Mouse (Mus musculus): ENCODE results near the gene Hoxd12.

The Hoxd12 gene

DNA sequence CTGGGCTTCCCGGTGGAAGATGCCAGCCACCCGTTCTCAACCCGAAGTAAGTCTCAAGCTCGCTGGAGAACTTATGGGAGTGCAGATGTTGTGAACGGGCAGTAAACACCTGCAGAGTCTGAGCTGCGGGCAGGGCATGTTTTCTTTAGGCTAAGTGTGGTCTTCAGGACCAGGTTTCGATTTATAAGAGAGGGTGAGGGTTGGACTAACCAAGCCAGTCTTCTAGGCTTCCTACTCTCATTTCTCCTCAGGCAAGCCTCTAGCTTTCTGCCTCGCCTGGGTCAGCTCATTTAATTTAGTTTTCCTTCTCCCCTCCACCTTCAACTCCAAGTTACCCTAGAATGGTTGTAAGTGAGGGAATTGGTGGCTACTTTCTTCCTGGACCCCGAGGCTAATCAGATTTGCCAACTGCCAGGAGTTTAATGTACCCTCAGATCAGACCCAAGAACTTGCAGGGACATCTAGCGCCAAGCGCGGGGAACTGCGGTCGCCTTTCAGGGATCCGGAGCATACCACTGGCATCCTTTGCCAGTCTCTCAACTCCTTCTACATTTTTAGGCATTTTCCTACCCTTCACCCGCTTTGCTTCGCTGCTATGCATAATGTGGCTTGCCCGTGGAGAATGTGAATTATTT lies 11.4 kb upstream of the Hoxd12 start:
- no peak for DNase-seq (ENCODE audit: low read depth in 1 of 2, low spot score in 2 of 2)

DNA sequence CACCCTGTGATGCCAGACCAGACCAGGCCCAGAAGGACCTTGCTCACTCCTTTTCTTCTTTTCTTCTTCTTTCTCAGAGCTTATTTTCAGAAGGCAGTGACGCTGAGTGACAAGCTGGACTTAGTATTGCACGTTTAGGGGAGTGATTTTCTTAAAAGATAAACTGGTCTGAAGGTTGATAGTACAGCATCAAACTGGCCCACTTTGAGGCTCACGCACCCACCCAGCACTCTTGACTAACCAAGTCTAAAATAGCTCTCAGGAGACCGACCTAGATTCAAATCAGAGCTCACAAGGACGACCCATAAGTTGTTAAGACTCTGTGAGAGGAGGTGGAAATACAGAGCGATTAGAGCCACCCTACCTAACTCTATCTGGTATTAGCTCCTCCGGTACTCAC lies 8.4 kb upstream of the Hoxd12 start:
- DNase-seq (ENCODE audit: low read depth in 1 of 2, low spot score in 2 of 2), result no peak

DNA sequence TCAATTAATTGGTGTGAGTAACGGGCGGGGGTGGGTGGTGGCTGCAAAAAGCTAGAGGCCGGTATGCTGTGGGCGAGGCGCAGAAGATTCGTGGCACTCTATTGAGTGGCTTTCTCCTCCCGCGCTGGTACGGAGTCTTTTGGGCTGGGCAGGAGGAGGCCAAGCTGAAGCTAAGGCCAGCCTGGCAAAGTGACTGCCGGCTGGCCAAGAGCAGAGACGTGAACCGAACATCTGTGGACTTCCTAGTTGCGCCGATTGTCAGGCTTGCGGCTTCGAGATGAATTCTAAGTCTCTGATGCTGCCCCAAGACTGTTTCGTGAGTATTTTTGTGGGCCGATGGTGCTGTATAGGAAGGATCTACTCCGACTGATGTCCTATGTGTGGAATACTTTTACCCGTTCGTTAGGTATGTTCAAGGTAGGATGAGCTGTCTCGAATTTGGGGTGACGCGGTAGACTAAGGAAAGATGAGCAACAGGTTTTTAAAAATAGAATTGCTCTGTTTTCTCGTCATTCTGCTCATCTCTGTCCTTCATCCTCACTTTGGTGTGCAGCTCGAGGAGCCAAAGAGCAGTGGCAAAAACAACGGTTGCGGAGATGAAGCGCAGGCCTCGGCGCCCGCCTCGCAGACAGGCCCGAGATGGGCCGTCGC lies 7.5 kb upstream of the Hoxd12 start:
- DNase-seq (ENCODE audit: low read depth in 1 of 2, low spot score in 2 of 2), result no peak

DNA sequence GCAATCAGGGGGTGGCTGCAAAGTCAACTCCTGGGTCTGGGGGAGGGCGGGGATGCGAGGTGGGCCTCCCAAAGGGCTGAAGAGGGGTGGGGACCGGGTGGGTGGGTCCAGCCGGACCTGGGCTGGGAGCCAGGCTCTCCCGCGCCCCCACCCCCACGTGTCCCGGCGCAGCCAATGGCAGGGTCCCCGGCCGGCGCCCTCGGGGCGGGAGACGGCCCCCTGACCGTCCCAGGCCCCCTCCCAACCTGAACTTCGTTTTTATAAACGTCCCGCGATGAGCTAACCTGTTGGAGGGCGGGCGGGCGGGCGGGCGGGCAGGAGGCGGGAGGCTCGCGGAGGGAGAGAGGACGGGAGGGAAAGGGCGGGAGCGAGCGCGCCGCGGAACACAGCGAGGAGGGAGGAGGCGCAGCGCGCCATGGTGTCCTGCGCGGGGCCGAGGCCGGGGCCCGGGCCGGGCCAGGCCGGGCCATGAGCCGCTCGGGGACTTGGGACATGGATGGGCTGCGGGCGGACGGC lies 6.9 kb upstream of the Hoxd12 start, which contains the start of gene Hoxd13:
Gene Hoxd13 (plus strand): TSS at position 469 of the 516 bp plus-strand sequence.
- no peak for DNase-seq (ENCODE audit: low read depth in 1 of 2, low spot score in 2 of 2)

DNA sequence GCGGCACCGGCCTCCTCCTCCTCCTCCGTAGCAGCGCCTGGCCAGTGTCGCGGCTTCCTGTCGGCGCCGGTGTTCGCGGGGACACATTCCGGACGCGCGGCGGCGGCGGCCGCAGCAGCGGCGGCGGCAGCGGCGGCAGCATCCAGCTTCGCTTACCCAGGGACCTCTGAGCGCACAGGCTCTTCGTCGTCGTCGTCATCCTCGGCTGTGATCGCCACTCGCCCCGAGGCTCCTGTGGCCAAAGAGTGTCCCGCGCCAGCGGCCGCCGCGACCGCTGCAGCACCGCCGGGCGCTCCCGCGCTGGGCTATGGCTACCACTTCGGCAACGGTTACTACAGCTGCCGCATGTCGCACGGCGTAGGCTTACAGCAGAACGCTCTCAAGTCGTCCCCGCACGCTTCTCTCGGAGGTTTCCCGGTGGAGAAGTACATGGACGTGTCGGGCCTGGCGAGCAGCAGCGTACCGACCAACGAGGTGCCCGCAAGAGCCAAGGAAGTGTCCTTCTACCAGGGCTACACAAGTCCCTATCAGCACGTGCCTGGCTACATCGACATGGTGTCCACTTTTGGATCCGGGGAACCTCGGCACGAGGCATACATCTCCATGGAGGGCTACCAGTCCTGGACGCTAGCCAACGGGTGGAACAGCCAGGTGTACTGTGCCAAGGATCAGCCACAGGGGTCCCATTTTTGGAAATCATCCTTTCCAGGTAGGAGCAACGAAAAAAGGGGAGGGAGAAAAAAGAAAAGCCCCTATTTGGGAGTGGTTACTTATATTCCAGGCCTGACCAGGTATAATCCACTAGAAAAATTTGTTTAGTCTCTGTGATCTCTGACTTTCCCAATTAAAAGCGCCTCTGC lies 6.2 kb upstream of the Hoxd12 start:
- DNase-seq (ENCODE audit: low read depth in 1 of 2, low spot score in 2 of 2), result no peak

DNA sequence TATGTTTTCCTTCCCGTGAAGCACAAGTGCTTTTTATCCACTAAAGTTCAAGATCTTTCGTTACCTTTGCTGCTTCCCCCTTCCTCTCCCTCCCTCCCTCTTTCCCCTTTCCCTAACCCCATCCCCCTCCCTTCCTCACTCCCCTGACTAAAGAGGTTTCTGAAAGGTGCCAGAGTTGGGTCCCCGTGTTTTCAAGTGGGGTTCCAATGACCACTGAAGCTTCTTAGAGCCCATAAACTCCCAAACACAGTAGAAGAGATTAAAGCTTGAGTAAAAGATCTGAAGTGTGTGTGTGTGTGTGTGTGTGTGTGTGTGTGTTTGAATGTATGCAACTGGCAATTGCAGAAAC lies 5.6 kb upstream of the Hoxd12 start:
- no peak for DNase-seq (ENCODE audit: low read depth in 1 of 2, low spot score in 2 of 2)

DNA sequence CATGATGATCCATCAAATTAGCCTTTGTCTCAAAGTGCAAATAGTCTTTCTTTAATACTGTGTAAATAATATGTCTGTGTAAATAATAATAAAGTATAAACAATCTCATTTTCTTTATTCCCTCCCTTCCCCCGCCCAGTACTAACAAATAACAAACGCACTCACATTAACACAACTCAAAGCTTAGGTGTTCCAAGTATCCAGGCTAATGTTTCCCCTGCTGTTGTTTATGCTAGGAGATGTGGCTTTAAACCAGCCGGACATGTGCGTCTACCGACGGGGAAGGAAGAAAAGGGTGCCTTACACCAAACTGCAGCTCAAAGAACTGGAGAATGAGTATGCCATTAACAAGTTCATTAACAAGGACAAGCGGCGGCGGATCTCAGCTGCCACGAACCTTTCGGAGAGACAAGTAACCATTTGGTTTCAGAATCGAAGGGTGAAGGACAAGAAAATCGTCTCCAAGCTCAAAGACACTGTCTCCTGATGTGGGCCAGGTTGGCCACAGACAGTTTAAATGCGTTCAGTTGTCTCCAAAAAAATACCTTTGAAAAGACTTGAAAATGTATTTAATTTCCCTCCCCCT lies 5.1 kb upstream of the Hoxd12 start:
- DNase-seq (ENCODE audit: low read depth in 1 of 2, low spot score in 2 of 2), result no peak

DNA sequence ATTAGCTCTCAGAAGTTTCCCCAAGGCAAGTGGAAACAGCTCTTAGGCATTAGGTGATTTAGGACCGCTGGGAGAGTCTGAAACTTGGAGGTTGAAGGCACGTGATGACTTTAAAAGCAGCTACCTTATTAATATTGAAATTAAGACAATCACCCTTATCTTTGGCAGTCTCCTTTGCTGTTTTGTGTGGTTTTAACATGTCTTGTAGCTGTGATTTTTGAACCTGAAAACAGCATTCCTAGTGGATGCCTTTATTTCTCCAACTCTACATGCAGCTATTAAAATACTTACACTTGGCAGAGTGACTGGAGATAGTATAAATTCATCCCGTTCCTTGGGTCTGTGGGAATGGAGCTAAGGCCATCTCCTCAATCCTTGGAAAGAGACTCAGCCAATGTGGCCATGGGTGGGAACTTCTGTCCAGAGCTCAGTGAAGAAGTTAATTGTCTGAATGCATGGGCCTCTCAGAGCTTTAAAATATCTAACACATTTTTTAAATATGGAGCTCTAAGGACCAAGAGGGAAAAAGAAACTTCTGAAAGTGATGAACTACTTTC lies 4.1 kb upstream of the Hoxd12 start:
- no peak for DNase-seq (ENCODE audit: low read depth in 1 of 2, low spot score in 2 of 2)

DNA sequence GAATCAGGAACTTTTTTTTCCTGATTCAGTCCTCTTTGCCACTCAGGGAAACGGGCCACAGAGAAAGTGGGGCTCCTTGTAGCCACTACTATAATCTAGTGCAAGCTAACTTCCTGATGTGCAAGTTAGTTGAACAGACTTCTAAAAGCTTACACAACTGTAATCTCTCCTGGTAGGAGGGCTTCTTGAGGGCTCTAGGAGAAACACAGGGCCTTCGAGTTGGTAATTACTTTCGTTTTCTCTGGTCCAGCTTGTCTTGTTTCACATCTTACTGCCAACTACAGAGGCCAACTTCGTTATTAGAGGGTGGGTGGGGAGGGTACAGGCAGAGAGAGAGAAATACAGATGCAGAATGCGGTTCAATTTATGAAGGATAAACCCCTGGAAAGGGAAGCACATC lies 3.0 kb upstream of the Hoxd12 start:
- DNase-seq (ENCODE audit: low read depth in 1 of 2, low spot score in 2 of 2), result no peak

DNA sequence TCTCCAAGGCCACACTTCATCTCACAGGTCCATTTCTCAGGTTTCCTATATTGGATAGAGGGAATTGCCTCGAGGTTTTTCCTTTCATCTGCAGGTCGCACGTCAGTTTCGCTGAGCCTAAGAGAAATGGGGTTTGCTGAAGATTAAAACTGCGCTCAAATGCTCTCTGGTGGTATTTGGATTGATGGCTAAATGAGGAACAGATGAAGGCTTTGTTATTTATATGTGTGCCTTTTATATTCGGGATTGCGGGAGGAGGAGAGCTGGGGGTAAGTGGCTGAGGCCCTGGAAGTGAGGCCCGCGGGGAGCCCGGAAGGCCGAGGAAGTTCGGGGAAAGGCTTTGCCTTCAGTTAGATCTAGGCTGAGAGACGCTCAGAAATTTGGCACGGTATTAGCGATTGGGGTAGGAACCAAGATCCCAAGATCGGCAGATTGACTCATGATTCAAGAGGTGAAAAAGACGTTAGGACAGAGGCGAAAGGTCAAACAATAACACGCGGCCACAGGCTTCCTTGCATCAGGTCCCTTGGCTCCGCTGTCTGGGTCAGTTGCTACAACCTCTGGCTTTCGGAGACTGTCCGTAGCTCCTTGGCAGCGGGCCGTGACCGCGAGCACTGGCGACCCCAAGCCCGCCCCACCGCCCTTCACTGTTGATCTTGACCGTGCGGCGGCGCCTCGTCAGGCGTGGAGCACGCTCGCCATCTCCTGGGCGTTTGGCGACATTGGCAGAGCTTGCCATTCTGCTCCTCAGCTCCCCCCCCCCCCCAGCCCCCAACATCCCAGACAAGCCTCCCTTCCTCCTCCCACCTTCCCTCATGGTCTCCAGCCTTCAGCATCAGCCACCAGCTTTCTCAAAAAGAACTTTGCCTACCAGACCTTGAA lies 2.1 kb upstream of the Hoxd12 start:
- DNase-seq (ENCODE audit: low read depth in 1 of 2, low spot score in 2 of 2), result no peak

DNA sequence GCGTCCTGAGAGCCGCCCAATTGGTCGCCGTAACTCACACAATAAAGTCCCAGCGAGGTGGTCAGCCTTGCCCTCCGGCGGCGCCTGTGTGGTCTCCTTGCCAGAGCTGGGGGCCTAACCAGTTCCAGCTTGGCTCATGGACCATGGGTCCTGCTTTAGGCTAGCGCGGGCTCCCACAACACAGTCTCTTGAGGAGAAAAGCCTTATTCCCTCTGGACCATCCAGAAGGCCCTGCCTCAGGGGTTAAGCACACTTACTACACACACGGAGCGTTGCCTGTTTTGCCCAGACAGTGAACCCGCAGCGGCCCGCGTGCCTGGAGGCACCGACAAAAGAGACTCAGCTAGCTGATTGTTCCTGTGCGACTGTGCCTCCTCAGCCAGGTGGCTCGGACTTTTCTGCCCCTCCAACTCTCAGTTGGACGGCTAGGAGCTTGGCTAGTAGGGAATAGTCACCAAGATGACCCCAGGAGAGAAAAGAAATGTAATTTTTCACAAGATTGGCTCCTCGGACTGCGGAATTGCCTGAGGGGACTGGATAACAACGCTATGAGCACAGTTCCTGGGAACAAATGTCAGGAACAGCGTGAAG lies 883 bp upstream of the Hoxd12 start:
- DNase-seq (ENCODE audit: low read depth in 1 of 2, low spot score in 2 of 2), result no peak

DNA sequence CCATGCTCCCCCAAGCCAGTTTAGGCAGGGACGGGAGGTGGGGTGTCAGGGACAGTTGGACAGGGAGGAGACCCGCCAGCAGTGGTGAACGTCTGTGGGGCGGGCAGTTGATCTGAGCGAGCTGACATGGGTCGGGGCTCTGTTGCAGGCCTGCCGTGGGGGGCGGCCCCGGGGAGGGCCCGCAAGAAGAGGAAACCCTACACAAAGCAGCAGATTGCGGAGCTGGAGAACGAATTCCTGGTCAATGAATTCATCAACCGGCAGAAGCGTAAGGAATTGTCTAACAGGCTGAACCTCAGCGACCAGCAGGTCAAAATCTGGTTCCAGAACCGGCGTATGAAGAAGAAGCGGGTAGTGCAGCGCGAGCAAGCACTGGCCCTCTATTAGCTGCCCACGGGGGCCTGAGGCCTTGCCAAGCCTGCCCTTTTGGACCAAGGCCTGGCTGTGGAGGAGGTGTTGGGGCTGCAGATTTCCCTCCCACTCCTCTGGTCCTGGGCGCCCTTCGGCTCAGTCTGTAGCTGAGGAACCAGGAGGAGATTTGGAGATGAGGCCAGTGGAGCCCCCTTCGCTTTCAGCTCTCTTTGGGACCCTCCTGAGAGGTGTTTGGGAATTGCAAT lies 961 bp downstream of the Hoxd12 start:
- DNase-seq (ENCODE audit: low read depth in 1 of 2, low spot score in 2 of 2), result no peak

DNA sequence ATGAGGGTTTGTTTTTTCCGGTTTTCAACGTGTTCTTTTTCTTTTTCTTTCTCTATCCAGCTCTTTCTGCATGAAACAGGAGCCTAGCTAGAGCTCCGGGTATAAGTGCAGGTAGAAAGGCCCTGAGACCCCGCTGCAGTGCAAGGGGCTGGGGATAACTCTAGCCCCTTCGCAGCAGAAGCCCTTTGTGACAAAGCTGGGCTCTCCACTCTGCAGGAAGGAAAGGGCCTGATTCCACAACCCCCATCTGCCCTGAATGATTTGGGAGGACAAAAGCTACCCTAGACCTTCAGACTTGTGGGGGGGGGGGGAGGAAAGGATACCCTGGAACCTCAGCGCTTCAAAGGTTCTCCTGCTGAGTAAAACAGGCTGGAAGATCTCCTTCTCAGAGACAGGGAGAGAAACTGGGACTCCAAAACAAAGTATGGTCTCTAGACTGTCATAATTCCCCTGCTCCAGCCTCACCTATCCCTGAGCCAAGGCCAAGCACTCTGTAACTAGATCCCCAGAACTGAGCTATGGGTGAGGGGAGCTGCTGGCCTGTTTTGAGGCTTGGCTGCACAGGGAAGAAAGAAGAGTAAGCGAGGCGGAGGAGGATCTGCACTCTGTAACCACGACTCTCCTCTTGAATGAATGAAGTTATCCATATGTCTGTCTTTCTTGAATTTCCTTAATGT lies 1.7 kb downstream of the Hoxd12 start:
- DNase-seq (ENCODE audit: low read depth in 1 of 2, low spot score in 2 of 2), result no peak

DNA sequence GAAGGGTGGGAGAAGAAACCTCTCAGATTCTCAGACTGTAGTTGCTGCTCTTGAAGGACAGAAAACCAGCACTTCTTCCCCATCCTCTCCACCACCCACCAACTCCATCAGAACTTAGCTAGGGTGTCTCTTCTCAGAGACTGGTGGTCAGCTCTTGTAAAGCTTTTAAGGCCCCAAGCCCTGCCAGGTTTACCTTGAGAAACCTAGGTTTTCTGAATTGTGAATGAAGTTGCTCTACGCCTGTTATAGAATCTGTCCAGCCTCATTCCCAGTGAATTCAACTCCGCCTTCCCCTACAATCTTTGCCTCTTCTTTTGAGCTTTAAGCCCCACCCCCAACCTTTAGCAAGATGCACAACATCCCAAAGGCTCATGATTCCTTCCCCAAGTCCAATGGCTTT lies 2.3 kb downstream of the Hoxd12 start:
- no peak for DNase-seq (ENCODE audit: low read depth in 1 of 2, low spot score in 2 of 2)

DNA sequence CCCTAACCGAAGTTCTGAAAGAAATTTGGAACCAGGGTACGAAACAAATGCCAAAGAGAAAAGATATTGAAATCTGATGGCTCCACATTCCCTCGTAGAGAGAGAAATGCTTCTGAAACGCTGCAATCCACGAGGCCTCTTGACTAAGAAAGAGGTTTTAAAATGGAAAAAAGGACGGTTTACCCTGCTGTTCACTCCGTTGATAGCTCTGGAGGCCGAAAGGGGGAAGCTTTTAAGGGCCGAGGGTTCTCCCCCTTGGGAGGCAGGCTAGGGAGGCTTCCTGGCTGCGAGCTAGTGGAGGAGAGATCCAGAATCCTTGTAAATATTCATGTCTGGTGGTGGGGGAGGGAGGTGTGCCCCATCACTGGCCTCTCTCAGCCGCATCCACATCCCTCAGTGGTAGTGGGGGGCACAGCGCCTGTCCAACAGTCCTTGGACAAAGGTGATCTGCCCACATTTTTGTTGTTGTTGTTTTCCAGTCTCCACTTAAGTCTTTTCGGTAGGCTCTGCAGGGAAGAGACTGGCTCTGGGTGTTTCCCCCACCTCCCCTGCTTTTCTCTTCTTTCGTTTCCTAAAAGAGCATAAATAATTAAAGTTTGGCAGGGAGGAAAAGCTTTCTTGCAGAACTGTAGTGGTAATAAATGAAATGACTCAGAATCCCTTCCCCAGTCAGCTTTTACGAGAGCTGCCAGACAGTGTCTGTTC lies 4.2 kb downstream of the Hoxd12 start, which contains the start of gene Hoxd11:
Gene Hoxd11 (plus strand): TSS at position 667 of the 705 bp plus-strand sequence.
- DNase-seq (ENCODE audit: low read depth in 1 of 2, low spot score in 2 of 2), result no peak

DNA sequence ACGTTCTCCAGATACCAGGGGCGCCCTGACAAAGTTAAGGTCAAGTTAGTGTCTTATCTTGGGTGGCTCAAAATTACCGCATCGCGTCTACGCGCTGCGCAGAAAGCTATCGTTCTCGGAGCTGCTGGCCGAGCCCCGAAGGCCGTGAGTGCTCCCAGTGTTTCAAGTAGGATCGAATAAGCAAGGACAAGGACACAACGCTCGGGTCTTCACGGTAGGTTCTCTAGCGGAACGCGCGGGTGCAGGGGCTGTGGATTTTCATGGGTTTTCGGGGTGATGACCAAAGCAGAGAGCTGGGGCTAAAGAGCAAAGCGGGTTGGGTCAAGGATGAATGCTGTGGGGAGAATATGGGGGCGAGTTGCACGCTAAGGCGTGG lies 4.8 kb downstream of the Hoxd12 start:
- DNase-seq (ENCODE audit: low read depth in 1 of 2, low spot score in 2 of 2), result no peak

DNA sequence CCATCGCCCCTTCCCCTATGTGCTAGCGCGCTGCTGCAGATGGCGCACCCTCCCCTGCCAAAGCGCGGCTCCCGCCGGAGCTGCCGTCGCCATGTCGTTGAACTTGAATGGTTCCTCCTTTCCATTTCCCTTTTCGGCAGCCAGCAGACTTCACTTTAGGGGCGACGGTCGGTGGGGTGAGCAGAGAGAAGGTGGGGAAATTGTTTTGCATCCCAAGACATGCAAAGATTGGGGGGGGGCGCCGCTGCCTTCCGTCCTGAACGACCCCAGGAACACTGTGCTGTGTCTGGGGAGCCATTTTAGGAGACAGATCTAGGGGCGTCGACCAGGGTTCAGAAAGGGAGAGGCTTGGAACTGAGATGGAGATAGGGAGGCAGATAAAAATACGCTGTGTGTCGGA lies 5.2 kb downstream of the Hoxd12 start:
- DNase-seq (ENCODE audit: low read depth in 1 of 2, low spot score in 2 of 2), result no peak

Data from monocyte, adult 2 months (primary cell).